Mouse (Mus musculus): ENCODE data around the gene Krtap16-1.

Krtap16-1 gene

DNA sequence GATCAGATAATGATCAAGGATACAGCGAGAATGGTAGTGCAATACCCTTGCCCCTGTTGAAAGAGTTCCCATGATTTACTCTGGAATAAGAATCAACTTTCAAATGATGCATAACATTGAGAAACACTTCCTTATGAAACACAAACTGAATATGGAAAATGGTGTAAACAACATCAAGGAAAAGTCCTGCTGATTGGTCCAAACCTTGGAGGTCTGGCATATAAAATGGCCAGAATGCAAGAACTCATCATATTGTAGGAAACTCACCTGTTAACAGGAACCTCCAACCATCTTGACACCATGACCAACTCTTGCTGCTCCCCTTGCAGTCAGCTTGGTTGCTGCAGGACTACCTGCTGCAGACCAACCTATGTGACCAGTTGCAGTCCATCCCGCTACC lies 38.2 kb downstream of the Krtap16-1 start, which contains the start of gene Krtap9-5:
Gene Krtap9-5, plus strand, starts transcription at position 301 of the 400 bp plus-strand sequence.
- no peak for DNase-seq (ENCODE audit: low spot score in 2 of 2)

DNA sequence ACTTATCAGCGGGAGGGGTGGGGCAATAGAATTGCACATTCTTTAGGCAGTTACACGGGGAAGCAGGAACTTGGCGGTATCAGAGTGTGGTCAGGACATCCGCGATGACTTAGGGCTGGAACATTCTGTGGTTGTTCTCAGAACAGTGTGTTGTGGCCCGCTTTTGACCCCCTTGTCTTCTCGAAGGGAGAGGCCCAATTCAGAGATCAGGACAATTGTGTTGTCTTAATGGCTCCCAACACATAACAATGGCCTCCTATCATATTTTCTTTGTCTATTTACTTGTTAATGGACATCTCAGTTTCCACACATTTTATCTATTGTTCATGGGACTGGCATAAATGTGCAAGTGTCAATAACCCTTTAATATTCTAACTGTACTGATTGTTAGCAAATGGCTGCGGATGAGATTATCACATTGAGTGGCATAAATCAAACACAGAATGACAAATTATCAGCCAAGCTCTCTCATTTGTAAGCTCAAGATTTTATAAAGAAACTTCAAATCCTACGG lies 48.6 kb downstream of the Krtap16-1 start:
- no peak for DNase-seq (ENCODE audit: low spot score in 2 of 2)

DNA sequence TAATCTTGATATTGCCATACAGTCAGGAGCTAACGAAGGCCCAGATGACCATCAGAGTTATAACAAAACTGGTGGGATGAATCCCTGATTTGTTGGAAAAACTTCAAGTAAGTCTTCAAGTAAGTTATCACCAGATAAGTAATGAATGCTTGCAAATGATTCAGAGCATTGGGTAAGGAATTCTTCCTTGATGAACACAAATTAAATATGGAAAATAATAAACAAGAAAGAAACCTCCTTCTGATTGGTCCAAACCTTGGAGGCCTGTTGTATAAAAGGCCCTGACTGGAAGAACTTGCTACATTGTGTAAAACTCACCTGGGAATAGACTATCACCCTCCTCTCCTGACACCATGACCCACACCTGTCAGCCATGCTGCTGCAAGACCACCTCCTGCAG lies 50.4 kb downstream of the Krtap16-1 start, which contains the start of gene Krtap31-2:
Gene Krtap31-2, plus strand, starts transcription at position 301 of the 400 bp plus-strand sequence.
- DNase-seq (ENCODE audit: low spot score in 2 of 2) = no peak
